Mouse (Mus musculus) c-Kit-negative CD71-positive TER-119-positive erythroid progenitor cells, embryonic 14.5 days (primary cell): ENCODE data around the gene Vmp1.

Experiments used
- DNase-seq: peaks from one replicate; pipeline ENCODE4 v3.0.0-alpha.2; 2013; ENCODE audit warnings: low read depth, low spot score

The Vmp1 gene

GRCm38 (mm10) chr11:86602116-86602515, 81.5 kb downstream of the Vmp1 start:
- no peak for DNase-seq

GRCm38 (mm10) chr11:86600209-86600557, 83.5 kb downstream of the Vmp1 start:
- DNase-seq, result no peak

- no peak for DNase-seq
Observed at GRCm38 (mm10) chr11:86599378-86600208, 84.0 kb downstream of the Vmp1 start.

GRCm38 (mm10) chr11:86598572-86598971, 85.1 kb downstream of the Vmp1 start:
- no peak for DNase-seq

GRCm38 (mm10) chr11:86598154-86598553, 85.5 kb downstream of the Vmp1 start:
- no peak for DNase-seq

GRCm38 (mm10) chr11:86596976-86597375, 86.7 kb downstream of the Vmp1 start:
- DNase-seq, result no peak

GRCm38 (mm10) chr11:86596187-86596960, 87.3 kb downstream of the Vmp1 start:
- DNase-seq, result no peak

GRCm38 (mm10) chr11:86595366-86595765, 88.3 kb downstream of the Vmp1 start:
- DNase-seq, result no peak

GRCm38 (mm10) chr11:86594188-86594876, 89.3 kb downstream of the Vmp1 start:
- DNase-seq, result no peak

- no peak for DNase-seq
Observed at GRCm38 (mm10) chr11:86593443-86593842, 90.2 kb downstream of the Vmp1 start.

GRCm38 (mm10) chr11:86592993-86593392, 90.6 kb downstream of the Vmp1 start:
- DNase-seq, result no peak

GRCm38 (mm10) chr11:86591931-86592616, 91.6 kb downstream of the Vmp1 start:
- no peak for DNase-seq

GRCm38 (mm10) chr11:86591301-86591845, 92.3 kb downstream of the Vmp1 start:
- no peak for DNase-seq

- DNase-seq, result no peak
Observed at GRCm38 (mm10) chr11:86590579-86590978, 93.1 kb downstream of the Vmp1 start.

- DNase-seq, result no peak
Observed at GRCm38 (mm10) chr11:86590066-86590465, 93.6 kb downstream of the Vmp1 start.

GRCm38 (mm10) chr11:86588583-86589298, 94.9 kb downstream of the Vmp1 start:
- no peak for DNase-seq

GRCm38 (mm10) chr11:86587830-86588229, 95.8 kb downstream of the Vmp1 start:
- no peak for DNase-seq

- no peak for DNase-seq
Observed at GRCm38 (mm10) chr11:86586868-86587792, 96.5 kb downstream of the Vmp1 start.

GRCm38 (mm10) chr11:86586177-86586867, 97.3 kb downstream of the Vmp1 start:
- DNase-seq, result no peak
